Mouse (Mus musculus): ENCODE measurements around the gene Tollip.
"Not testable (repeated sequence)": the region's sequence is repeated elsewhere in the genome, so short reads cannot be mapped to it uniquely, and the experiment has no call there.

The Tollip gene

GRCm38 (mm10) chr7:141924917-141925316, 6.6 kb upstream of the Tollip start:
- peak; percentile 52 for DNase-seq

- not testable (repeated sequence) for DNase-seq
Observed at GRCm38 (mm10) chr7:141924121-141924520, 5.8 kb upstream of the Tollip start.

GRCm38 (mm10) chr7:141911305-141911704, 7.0 kb downstream of the Tollip start:
- DNase-seq = no peak

GRCm38 (mm10) chr7:141908591-141908990, 9.7 kb downstream of the Tollip start:
- no peak for DNase-seq

GRCm38 (mm10) chr7:141902791-141903190, 15.5 kb downstream of the Tollip start:
- peak; percentile 76 for DNase-seq

- DNase-seq = peak; percentile 99
Observed at GRCm38 (mm10) chr7:141902269-141902729, 16.0 kb downstream of the Tollip start.

- DNase-seq = peak; percentile 10
Observed at GRCm38 (mm10) chr7:141901825-141902224, 16.5 kb downstream of the Tollip start.

- DNase-seq = no peak
Observed at GRCm38 (mm10) chr7:141892151-141892550, 26.2 kb downstream of the Tollip start.

- DNase-seq = no peak
Observed at GRCm38 (mm10) chr7:141878813-141879212, 39.5 kb downstream of the Tollip start.

- DNase-seq = no peak
Observed at GRCm38 (mm10) chr7:141874891-141875290, 43.4 kb downstream of the Tollip start.

- no peak for DNase-seq
Observed at GRCm38 (mm10) chr7:141870553-141870952, 47.8 kb downstream of the Tollip start.

GRCm38 (mm10) chr7:141869644-141870043, 48.7 kb downstream of the Tollip start:
- DNase-seq = no peak

GRCm38 (mm10) chr7:141861046-141861445, 57.3 kb downstream of the Tollip start:
- no peak for DNase-seq

- no peak for DNase-seq
Observed at GRCm38 (mm10) chr7:141840354-141840753, 78.0 kb downstream of the Tollip start.

- no peak for DNase-seq
Observed at GRCm38 (mm10) chr7:141838779-141839178, 79.5 kb downstream of the Tollip start, which contains the start of gene Muc5b. TSS of gene Muc5b (plus strand) at chr7:141839070.

GRCm38 (mm10) chr7:141836423-141836822, 81.9 kb downstream of the Tollip start:
- no peak for DNase-seq

- DNase-seq = no peak
Observed at GRCm38 (mm10) chr7:141835941-141836340, 82.4 kb downstream of the Tollip start.

Measured in right cerebral cortex, adult 18-20 months (tissue).